Mouse (Mus musculus) neural tube, embryonic 12.5 days (tissue): ENCODE measurements around the gene Taco1. TPM values are rescaled to one million over a fixed set of nuclear protein-coding genes. Genes with fewer than 3 reads are reported as not detected.
"Not testable (repeated sequence)": the region's sequence is repeated elsewhere in the genome, so short reads cannot be mapped to it uniquely, and the experiment has no call there.

Experiments
- ATAC-seq: fragments of 200-750 bp; cut with Nextera tagmentation; 2 replicates; pipeline ENCODE4 v1.8.0; 2017; ENCODE audit warnings: low read depth, mild to moderate bottlenecking, moderate TSS enrichment, moderate library complexity; ENCODE audit not compliant: low FRiP score
- H3K27ac ChIP-seq: fragments of 300-500 bp; sonication (generic); 2 replicates; pipeline ENCODE4 v1.5.1; 2016
- H3K27me3 ChIP-seq: fragments of 300-500 bp; sonication (generic); replicated peaks from 2 replicates; pipeline ENCODE4 v1.6.1; 2016; ENCODE audit warnings: mild to moderate bottlenecking
- H3K36me3 ChIP-seq: fragments of 300-500 bp; sonication (generic); 2 replicates; pipeline ENCODE4 v1.6.1; 2016; ENCODE audit warnings: mild to moderate bottlenecking
- H3K4me1 ChIP-seq: fragments of 300-500 bp; sonication (generic); 2 replicates; pipeline ENCODE4 v1.6.1; 2016
- H3K4me2 ChIP-seq: fragments of 300-500 bp; sonication (generic); replicated peaks from 2 replicates; pipeline ENCODE4 v1.6.1; 2016; ENCODE audit warnings: mild to moderate bottlenecking
- H3K4me3 ChIP-seq: fragments of 300-500 bp; sonication (generic); 2 replicates; pipeline ENCODE4 v1.5.1; 2016
- H3K9ac ChIP-seq: fragments of 300-500 bp; sonication (generic); 2 replicates; pipeline ENCODE4 v1.6.1; 2016; ENCODE audit warnings: mild to moderate bottlenecking
- H3K9me3 ChIP-seq: fragments of 300-500 bp; sonication (generic); 2 replicates; pipeline ENCODE4 v1.6.1; 2016; ENCODE audit warnings: mild to moderate bottlenecking
- WGBS: fragments of 180-500 bp; shearing (Covaris S2); methylation state at CpG from one replicate; pipeline ENCODE4 v1.1.7; 2016; 5-methylcytosine and 5-hydroxymethylcytosine counted together
- polyA plus RNA-seq: library from polyadenylated mRNA; unstranded; fragments of >200 nt; fragmentation: Nextera tagmentation; extraction: Ambion mirVana; gene quantifications from 2 replicates; pipeline ENCODE4 v1.2.1, GENCODE M21; 2016

Gene Taco1
- 9.3 and 10.3 TPM in 2 replicates for polyA plus RNA-seq

DNA sequence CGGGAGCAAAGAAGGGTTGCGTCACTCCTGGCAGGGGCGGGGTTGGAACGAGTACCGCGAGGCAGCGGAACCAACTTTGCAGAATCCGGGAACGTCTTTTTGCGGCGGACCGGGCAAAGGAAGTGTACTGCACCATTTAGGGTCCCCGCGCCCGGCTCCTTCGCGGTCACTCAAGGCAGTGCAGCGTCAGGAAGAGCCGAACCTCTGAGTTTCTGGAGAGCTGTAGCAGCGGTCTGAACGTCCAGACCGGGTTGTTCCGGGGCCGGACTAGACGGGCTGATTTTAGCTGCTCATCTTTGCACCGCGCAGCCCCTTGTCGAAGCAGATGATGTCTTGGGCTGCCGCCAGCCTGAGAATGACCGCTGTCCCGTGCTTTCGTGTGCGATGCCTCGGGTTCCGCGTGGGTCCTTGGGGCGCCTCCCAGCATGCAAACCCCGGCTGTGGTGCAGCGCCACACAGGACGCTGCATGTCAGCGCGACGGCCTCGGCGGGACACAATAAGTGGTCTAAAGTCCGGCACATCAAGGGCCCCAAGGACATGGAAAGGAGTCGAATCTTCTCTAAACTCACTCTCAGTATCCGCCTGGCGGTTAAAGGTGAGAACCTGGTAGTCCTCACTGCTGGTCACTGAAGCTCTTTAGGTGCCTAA, at the start of gene Taco1:
TSS of gene Taco1 (plus strand) at position 139 of the 649 bp plus-strand sequence.
- peaks cover 11% of the 10 kb centered on the region; the same call in 1 of the 2 replicates for H3K4me1 ChIP-seq
- peak within 1 kb of the TSS; percentile 89 for H3K4me2 ChIP-seq
- H3K27me3 ChIP-seq: no peaks in the 10 kb centered on the region
- H3K27ac ChIP-seq: no peak within 1 kb of the TSS
- WGBS: under 1% methylated on average over 49 of the region's 49 CpGs
- no peaks in the 10 kb centered on the region; the same call in 1 of the 2 replicates for H3K36me3 ChIP-seq
- peak; percentile 92 for ATAC-seq
- H3K9me3 ChIP-seq: no peaks in the 10 kb centered on the region
- peak within 1 kb of the TSS; percentile 86 for H3K4me3 ChIP-seq
- H3K9ac ChIP-seq: peak within 1 kb of the TSS; percentile 86

DNA sequence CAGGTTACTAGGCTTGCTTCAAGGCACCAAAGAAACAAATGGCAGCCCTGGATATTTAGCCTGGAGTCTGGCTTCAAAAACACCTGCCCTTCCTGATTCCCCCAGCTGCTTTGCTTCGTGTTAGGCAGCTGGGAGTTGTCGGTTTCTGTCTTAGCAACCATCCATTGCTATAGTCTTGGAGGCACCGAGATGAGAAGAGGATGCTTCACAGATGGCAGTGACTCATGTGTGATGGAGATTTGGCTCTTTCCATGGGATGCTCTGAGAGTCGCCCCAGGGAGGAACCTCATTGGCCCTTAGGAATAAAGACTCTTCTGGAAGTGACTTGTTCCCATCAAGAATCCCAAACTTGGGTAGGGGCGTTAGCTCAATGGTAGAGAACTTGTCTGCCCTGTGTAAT, 49.4 kb upstream of the Taco1 start:
- Histone ChIP-seq H3K9ac (no peak overlapping the region), H3K27me3 (peaks cover 9% of the 10 kb centered on the region), H3K4me3 (no peak overlapping the region), H3K36me3 (no peaks in the 10 kb centered on the region), H3K9me3 (no peaks in the 10 kb centered on the region), H3K4me2 (no peak overlapping the region), H3K27ac (no peak overlapping the region), H3K4me1 (peaks cover 10% of the 10 kb centered on the region)
- WGBS: 82% methylated on average over 5 of the region's 5 CpGs
- no peak for ATAC-seq

DNA sequence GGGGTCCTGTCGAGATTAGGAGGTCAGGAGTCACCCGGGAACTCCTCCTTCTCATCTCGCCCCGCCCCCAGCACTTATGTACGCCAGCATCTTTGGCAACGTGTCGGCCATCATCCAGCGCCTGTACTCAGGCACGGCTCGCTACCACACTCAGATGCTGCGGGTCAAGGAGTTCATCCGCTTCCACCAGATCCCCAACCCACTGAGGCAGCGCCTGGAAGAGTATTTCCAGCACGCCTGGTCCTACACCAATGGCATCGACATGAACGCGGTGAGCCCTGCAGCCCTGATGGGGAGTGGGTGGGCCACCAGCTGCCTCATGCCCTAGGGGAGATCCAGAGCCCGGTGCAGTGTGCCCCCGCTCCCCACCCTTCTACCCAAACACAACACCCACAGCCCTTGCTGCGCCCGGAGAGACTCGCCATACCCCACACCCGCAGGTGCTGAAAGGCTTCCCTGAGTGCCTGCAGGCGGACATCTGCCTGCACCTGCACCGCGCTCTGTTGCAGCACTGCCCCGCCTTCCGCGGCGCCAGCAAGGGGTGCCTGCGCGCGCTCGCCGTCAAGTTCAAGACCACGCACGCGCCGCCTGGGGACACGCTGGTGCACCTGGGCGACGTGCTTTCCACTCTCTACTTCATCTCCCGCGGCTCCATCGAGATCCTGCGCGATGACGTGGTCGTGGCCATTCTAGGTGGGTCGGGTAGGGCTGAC, 45.7 kb upstream of the Taco1 start:
- H3K4me3 ChIP-seq: peak overlapping the region; percentile 34
- peak overlapping the region; percentile 56 for H3K9ac ChIP-seq
- H3K9me3 ChIP-seq: no peaks in the 10 kb centered on the region
- H3K4me2 ChIP-seq: peak overlapping the region; percentile 73
- peaks cover 10% of the 10 kb centered on the region for H3K4me1 ChIP-seq
- H3K27ac ChIP-seq: no peak overlapping the region
- peak; percentile 54 for ATAC-seq
- H3K36me3 ChIP-seq: no peaks in the 10 kb centered on the region
- peaks cover 15% of the 10 kb centered on the region for H3K27me3 ChIP-seq
- under 1% methylated on average over 50 of the region's 50 CpGs for WGBS

DNA sequence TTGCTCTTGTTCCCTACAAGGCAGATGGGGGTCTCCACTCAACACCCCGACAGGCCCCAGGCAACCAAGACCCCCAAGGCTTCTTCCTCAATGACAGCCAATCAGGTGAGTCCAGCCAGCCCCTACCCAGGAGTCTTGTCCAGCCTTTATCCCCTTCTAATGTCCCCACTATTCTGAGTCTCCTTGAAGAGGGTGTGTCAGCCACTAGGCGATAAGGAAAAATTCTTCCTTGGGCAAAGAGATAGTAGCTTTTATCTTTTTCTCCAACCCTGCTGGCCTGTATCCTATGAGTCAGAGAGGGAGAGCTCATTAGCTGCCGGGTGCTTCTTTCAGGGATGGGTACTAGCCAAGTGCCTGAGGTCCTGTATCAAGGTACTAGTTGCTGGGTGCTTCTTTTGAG, 40.1 kb upstream of the Taco1 start:
- no peak for ATAC-seq
- 90% methylated on average over 3 of the region's 3 CpGs for WGBS

DNA sequence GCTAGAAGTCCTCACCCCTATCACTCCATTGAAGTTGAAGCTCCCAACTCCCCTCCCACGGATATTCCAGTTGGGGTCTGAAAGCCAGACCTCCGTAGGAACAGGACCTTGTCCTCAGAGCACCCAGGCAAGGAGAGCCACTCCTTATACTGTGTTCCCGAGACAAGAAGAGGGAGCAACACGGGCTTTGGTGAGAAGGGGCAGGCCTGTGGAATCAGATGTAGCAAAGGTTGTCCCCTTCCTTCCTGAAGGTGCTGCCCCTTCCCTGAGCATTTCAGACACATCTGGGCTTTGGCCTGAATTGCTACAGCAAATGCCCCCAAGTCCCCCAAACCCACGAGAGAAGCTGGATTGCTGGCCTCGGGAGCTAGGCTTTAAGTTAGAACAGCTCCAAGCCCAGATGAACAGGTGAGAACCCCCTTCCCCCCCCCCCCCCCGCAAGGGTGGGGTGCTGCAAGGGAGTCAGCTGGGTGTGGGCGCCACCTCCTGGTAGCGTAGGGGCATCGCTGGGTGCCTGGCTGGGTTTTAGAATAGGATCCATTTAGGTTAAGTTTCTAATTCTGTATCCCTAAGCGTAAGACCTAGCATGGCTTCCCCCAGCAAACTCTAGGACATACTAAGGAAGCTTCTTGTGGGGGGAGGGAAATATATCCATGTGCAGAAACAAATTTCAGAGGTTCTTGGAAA, 39.3 kb upstream of the Taco1 start:
- H3K4me3 ChIP-seq: no peak overlapping the region
- H3K4me2 ChIP-seq: no peak overlapping the region
- H3K27me3 ChIP-seq: peaks cover 4% of the 10 kb centered on the region
- WGBS: 48% methylated on average over 11 of the region's 11 CpGs
- no peak for ATAC-seq
- no peaks in the 10 kb centered on the region for H3K4me1 ChIP-seq
- H3K9me3 ChIP-seq: no peaks in the 10 kb centered on the region
- H3K9ac ChIP-seq: no peak overlapping the region
- H3K27ac ChIP-seq: no peak overlapping the region
- H3K36me3 ChIP-seq: 0 out of 2 replicates have a peak, but pooled peaks cover 4% of the 10 kb centered on the region

More for the DNA sequence above, 40.1 kb upstream of the Taco1 start:
- H3K27ac ChIP-seq: no peak overlapping the region
- H3K4me3 ChIP-seq: no peak overlapping the region
- no peak overlapping the region for H3K4me2 ChIP-seq
- no peaks in the 10 kb centered on the region for H3K4me1 ChIP-seq
- 0 out of 2 replicates have a peak, but pooled peaks cover 4% of the 10 kb centered on the region for H3K36me3 ChIP-seq
- no peak overlapping the region for H3K9ac ChIP-seq
- peaks cover 9% of the 10 kb centered on the region for H3K27me3 ChIP-seq
- H3K9me3 ChIP-seq: no peaks in the 10 kb centered on the region

DNA sequence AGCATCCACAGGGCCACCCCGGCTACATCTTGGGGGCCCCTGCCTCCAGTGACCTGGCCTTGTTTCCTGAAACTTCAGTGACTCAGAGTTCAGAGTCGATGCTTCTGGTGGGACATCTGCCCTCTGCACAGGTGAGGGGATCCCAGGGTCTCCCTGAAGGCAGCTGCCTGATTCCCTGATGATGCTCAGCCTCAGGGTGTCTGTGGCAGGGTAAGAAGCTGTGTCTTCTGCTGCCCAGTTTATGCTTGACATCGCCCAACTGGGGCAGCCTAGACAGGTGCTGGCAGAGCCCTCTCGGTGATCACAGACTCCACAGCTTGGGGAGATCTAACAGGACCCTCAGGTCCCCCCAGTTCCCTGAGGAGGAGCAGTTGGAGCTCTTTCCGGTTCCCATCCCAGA, 38.3 kb upstream of the Taco1 start:
- no peak overlapping the region for H3K9ac ChIP-seq
- H3K4me1 ChIP-seq: no peaks in the 10 kb centered on the region
- H3K27me3 ChIP-seq: no peaks in the 10 kb centered on the region
- no peak for ATAC-seq
- no peak overlapping the region for H3K4me3 ChIP-seq
- WGBS: 93% methylated on average over 5 of the region's 5 CpGs
- no peak overlapping the region for H3K27ac ChIP-seq
- H3K9me3 ChIP-seq: no peaks in the 10 kb centered on the region
- 0 out of 2 replicates have a peak, but pooled peaks cover 4% of the 10 kb centered on the region for H3K36me3 ChIP-seq
- H3K4me2 ChIP-seq: no peak overlapping the region

DNA sequence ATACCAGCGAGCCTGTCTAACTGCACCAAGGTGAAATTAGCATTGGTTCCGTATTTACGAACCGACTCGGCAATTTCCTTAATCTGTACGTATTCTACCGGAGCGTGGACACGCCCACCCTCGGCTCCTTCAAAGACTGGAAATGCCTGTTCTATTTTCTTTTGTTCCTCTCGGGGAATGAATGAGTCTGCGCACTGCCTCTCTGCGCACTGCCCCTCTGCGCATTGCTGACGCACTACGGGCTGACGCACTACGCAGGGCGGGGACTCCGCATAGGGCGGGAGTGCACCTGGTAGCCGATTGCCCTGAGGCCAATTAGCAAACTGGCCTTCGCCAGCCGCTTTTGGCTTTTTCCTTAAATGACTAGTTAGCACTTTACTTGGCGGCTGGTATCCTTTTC, 33.8 kb upstream of the Taco1 start:
- H3K4me3 ChIP-seq: peak overlapping the region; percentile 31
- H3K4me1 ChIP-seq, H3K27ac ChIP-seq, H3K4me2 ChIP-seq, H3K9me3 ChIP-seq, H3K27me3 ChIP-seq, H3K36me3 ChIP-seq, H3K9ac ChIP-seq, ATAC-seq: not testable (repeated sequence)
- WGBS: 42% methylated on average over 15 of the region's 25 CpGs

DNA sequence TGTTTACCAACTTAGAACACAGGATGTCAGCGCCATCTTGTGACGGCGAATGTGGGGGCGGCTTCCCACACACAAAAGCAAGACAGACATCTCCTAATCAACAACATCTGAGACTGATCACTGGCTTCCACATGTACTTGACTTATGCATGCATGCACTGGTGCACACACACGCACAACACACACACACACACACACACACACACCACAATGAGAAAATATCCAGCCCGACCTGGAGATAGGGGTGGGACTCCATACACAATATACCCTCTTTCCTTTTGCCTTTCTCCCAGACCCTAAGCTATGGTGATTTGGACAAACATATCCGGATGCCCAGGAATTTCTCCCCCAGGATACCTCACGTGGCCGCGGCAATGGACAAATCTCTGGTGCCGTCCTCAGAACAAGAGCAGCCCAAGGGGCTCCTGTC, 32.4 kb upstream of the Taco1 start:
- peak overlapping the region; percentile 37 for H3K4me2 ChIP-seq
- H3K4me1 ChIP-seq: peaks cover 13% of the 10 kb centered on the region
- H3K9me3 ChIP-seq: no peaks in the 10 kb centered on the region
- H3K27me3 ChIP-seq: no peaks in the 10 kb centered on the region
- no peak overlapping the region for H3K27ac ChIP-seq
- H3K36me3 ChIP-seq: no peaks in the 10 kb centered on the region
- no peak for ATAC-seq
- no peak overlapping the region for H3K9ac ChIP-seq
- no peak overlapping the region for H3K4me3 ChIP-seq
- WGBS: 39% methylated on average over 11 of the region's 11 CpGs

DNA sequence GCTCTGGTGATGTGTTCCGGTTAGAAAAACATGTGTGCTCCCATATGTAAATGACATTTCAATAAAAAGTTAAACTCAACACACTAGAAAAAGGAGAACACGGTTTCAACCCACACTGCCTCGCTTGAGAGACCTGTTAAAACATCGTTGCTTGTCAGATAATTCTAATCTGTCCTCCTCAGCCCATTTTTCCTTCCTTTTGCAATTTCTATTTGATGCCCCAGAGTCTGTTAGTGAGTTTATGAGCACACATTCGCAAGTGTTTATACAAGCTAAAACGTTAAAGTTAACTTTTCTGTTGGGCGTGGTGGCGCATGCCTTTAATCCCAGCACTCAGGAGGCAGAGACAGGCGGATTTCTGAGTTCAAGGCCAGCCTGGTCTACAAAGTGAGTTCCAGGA, 30.9 kb upstream of the Taco1 start:
- no peak overlapping the region for H3K27ac ChIP-seq
- WGBS: 88% methylated on average over 9 of the region's 9 CpGs

DNA sequence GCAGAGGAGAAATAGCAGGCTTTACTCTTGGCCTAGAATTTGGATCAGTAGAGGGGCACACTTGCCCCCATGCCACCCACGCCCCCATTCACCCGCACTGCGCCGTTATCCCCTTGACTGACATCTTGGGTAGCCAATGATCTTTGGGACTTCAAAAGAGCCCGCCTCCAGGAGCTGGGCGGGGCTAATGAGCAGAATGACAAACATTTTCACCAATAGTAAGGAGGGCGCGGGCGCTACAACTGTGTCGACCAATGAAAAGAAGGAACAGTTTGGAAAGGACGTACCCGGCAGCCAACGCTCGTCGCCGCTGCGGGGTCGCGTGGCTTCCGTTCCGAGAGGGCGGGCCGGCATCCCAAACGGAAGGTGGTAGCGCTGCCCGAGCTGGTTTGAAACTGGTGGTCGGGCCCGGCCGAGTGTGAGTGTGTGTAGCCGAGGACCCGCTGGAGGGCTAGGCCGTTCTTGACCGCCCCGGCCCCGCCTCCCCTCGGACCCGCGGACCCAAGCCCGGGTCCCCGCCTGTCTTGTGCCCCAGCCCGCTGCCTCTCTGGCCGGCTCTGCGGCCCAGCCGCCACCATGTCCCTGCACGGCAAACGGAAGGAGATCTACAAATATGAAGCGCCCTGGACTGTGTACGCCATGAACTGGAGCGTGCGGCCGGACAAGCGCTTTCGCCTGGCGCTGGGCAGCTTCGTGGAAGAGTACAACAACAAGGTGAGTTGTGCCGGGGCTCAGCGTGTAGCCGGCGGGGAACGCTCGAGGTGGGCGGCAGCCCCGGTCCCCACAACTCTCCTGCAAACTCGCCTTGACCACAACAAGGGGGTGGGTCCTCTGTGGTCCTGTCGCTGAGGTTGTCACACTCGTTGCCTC, 29.1 kb upstream of the Taco1 start, which contains the start of gene Dcaf7:
TSS of gene Dcaf7 (plus strand) at position 325 of the 870 bp plus-strand sequence.
- peak within 1 kb of the TSS; percentile 89 for H3K27ac ChIP-seq
- H3K27me3 ChIP-seq: no peaks in the 10 kb centered on the region
- H3K4me1 ChIP-seq: peaks cover 18% of the 10 kb centered on the region
- under 1% methylated on average over 66 of the region's 66 CpGs for WGBS
- H3K9me3 ChIP-seq: no peaks in the 10 kb centered on the region
- 0 out of 2 replicates have a peak, but pooled peaks cover 3% of the 10 kb centered on the region for H3K36me3 ChIP-seq
- H3K4me3 ChIP-seq: peak within 1 kb of the TSS; percentile 95
- H3K9ac ChIP-seq: peak within 1 kb of the TSS; percentile 90
- H3K4me2 ChIP-seq: peak within 1 kb of the TSS; percentile 88
- peak; percentile 97 for ATAC-seq

More for the DNA sequence above, 30.9 kb upstream of the Taco1 start:
- Histone ChIP-seq H3K9me3 (no peaks in the 10 kb centered on the region), H3K4me1 (peaks cover 18% of the 10 kb centered on the region), H3K4me2 (no peak overlapping the region), H3K4me3 (no peak overlapping the region), H3K36me3 (0 out of 2 replicates have a peak, but pooled peaks cover 3% of the 10 kb centered on the region), H3K9ac (no peak overlapping the region), H3K27me3 (no peaks in the 10 kb centered on the region)
- no peak for ATAC-seq

DNA sequence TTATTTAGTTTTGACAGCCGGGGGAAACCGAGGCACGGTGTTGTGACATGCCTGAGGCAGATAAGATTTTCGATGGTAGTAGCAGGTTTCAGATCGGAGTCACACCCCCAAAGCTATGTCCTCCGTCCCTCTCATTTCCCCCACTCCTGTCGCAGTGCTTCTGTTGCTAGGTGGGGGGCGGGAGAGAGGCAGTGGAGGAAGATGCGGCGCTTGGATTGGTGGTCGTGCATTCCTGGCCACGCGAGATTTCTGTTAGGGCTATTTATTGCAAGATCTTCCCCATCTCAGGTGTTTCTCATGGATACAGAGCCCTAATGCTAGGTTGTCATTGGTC, 28.5 kb upstream of the Taco1 start:
- Histone ChIP-seq H3K27ac (peak overlapping the region; percentile 89; the same call in 1 of the 2 replicates), H3K27me3 (no peaks in the 10 kb centered on the region), H3K4me1 (peaks cover 18% of the 10 kb centered on the region), H3K36me3 (0 out of 2 replicates have a peak, but pooled peaks cover 3% of the 10 kb centered on the region), H3K4me2 (peak overlapping the region; percentile 88), H3K4me3 (peak overlapping the region; percentile 95), H3K9me3 (no peaks in the 10 kb centered on the region), H3K9ac (peak overlapping the region; percentile 90)
- peak; percentile 65 for ATAC-seq
- WGBS: 1% methylated on average over 13 of the region's 13 CpGs
